Mouse (Mus musculus): ENCODE results near the gene Cbfa2t2.

The Cbfa2t2 gene

GRCm38 (mm10) chr2:154425522-154425921 lies 10.8 kb upstream of the Cbfa2t2 start:
- DNase-seq (ENCODE audit: low spot score in 2 of 2), result no peak

DNA sequence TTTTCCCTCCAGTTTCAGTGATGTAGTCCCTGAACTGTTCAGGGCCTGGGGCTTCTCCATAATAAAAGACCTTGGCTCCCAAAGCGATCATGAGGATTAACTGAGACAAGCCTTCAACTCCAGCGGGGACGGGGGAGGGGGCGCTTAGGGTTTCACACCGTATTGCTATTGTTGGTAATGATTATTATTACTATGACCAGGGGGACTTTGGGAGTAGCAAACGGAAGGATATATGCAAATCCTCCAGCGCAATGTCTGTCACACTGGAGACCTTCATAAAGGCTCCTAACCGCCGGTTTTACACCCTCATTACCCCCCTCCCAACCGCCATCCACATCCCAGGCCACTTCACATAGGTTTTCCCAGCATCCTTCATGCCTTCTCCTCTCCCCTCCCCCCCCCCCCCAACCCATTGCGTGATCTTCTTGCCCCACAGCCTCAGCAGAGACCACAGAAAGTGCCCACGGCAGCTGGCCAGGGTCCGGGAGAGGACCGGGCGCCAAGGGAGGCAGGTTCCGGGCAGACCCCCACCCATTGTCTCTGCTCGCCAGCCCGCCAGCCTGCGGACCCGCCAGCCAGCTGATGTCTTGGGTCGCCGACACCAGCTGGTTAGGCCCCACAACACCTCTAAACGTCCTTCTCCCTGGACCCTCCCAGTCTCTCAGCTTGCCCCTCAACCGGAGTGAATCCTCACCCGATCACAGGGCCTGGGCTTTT lies 9.9 kb upstream of the Cbfa2t2 start:
- no peak for DNase-seq (ENCODE audit: low spot score in 2 of 2)

DNA sequence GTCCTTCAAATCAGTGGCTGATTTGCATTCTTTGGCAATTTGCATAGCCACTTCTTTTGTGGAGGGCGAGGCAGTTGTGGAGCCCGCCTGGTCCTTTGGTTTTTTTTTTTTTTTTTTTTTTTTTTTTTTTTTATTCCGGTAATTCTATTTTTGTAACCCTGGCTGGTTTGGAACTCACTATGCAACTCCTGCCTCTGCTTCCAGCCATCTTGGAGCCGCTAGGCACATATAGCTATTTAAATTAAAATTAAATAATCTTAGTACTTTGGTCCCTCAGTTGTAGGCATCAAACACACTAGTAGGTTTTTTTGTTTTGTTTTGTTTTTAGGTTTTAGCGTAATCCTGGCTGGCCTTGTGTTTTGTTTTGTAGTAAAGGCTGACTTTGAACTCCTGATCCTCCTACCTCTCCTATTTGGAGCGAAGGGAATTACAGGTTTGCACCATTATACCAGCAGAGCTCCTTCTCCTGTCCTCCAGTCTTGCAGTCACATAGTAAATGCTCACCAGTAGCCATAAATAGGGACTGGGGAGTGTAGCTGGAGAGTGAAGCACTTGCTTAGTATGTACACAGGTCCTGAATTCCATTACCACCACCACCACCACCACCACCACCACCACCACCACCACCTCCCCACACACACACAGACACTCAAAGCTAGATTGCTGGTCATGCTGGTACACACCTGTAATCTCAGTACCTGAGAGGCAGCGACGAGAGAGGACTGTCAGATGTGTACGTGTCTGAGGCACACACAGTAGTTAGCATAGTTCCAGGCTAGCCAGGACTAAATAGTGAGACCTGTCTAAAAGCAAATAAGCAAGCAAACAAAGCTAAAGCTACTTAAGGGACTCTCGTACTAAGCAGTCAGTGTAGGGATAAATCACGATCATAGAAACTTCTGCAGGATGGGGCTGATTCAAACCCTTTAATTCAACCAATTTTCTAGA lies 9.1 kb upstream of the Cbfa2t2 start:
- DNase-seq (ENCODE audit: low spot score in 2 of 2), result no peak

- no peak for DNase-seq (ENCODE audit: low spot score in 2 of 2)
Measured at GRCm38 (mm10) chr2:154427853-154428360, 8.4 kb upstream of the Cbfa2t2 start.

DNA sequence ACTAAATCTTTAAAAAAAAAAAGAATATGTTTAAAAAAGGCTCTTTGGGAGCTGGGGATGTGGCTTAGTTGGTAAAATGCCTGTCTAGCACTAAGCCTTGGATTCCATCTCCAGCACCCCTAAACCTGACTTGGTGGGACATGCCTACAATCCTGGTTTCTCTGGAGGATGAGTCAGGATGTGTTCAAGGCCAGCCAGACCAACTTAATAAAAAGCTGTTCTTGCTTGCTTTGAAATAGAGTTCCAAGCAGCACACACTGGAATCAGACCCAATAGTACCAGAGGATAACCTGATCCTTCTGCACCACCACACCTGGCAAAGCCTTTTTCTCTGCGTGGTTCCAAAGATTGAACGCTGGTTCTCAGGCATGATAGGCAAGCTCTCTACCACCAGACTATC lies 5.7 kb upstream of the Cbfa2t2 start:
- no peak for DNase-seq (ENCODE audit: low spot score in 2 of 2)

- DNase-seq (ENCODE audit: low spot score in 2 of 2), result no peak
Measured at GRCm38 (mm10) chr2:154432696-154433095, 3.6 kb upstream of the Cbfa2t2 start.

- no peak for DNase-seq (ENCODE audit: low spot score in 2 of 2)
Measured at GRCm38 (mm10) chr2:154433391-154433790, 2.9 kb upstream of the Cbfa2t2 start.

DNA sequence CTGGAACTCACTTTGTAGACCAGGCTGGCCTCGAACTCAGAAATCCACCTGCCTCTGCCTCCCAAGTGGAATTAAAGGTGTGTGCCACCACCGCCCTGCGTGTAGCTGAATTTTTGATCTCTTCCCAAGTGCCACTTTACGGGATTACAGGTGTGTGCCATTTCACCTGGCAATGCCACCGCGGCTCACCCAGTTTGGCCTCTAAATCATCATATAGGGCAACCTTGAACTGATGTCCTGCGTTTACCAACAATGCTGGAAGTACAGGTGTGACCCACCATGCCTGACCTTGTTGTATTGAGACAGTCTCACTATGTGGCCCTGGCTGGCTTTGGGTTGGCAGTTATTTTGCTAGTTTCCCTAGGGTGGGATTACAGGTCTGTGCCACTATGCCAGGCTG lies 1.6 kb upstream of the Cbfa2t2 start:
- no peak for DNase-seq (ENCODE audit: low spot score in 2 of 2)

GRCm38 (mm10) chr2:154436076-154436457 lies 214 bp upstream of the Cbfa2t2 start:
- DNase-seq (ENCODE audit: low spot score in 2 of 2), result peak; percentile 98 to 99

DNA sequence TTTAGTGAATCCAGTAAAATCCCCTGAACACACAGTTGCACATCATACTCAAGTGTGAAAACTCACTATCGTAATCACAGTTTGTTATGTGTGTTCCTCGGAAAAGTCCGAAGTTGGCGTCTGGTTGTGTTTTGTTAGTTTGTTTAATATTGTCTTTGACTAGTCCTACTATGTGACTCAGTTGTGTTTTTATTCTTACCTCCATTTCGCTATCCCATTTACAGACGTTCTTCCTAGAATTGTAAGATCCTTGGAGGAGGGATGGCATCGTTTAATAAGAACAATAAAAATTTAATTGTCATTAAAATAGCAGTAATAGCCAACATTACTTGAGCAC lies 878 bp downstream of the Cbfa2t2 start:
- DNase-seq (ENCODE audit: low spot score in 2 of 2), result no peak

DNA sequence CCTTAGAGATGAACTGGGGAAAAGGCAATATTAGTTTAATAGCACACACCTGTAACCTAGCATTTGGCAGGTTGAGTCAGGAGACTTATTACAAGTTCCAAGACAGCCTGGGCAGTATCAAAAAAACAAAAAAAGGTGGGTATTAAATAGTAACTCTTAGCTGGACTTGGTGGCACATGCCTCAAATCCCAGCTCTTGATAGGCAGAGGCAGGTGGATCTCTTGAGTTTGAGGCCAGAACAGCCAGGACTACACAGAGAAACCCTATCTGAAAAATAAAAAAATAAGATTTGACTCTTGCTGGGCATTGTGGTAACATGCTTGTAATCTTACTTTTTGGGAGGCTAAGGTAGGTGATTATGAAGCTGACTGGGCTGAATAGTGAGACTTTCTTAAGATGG lies 4.2 kb downstream of the Cbfa2t2 start:
- no peak for DNase-seq (ENCODE audit: low spot score in 2 of 2)

- no peak for DNase-seq (ENCODE audit: low spot score in 2 of 2)
Measured at GRCm38 (mm10) chr2:154447821-154448220, 11.5 kb downstream of the Cbfa2t2 start.

DNA sequence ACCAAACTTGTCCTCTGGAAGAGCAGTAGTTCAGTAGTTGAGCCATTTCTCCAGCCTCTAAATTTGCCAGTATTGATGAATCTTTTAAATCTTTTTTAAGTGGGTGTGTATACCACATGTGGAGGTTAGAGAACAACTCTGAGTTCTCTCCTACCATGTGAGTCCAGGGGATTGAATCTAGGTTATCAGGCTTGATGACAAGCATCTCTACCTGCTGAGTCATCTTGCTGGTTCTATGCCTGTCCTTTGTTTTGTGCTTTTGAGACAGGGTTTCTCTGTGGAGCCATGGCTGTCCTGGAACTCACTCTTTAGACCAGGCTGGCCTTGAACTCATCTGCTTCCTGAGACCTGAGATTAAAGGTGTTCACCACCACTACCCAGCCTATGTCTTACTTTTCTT lies 12.4 kb downstream of the Cbfa2t2 start:
- no peak for DNase-seq (ENCODE audit: low spot score in 2 of 2)

DNA sequence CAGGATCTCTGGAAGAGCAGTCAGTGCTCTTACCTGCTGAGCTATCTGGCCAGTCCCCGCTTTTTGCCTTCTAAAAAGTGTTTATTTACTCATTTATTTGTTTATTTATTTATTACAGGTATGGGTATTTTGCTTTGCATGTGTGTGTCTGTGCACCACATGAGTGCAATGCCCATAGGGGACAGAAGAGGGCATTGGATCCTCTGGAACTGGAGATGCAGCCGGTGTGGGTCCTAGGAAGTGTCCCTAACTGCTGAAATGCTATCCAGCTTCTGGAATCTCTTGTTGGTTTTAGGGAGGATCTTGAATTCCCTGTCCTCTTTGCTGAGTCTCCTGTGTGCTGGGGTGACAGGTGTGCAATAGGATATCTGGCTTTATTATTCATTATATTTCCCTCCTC lies 16.7 kb downstream of the Cbfa2t2 start:
- DNase-seq (ENCODE audit: low spot score in 2 of 2), result no peak

GRCm38 (mm10) chr2:154454099-154454498 lies 17.8 kb downstream of the Cbfa2t2 start:
- no peak for DNase-seq (ENCODE audit: low spot score in 2 of 2)

DNA sequence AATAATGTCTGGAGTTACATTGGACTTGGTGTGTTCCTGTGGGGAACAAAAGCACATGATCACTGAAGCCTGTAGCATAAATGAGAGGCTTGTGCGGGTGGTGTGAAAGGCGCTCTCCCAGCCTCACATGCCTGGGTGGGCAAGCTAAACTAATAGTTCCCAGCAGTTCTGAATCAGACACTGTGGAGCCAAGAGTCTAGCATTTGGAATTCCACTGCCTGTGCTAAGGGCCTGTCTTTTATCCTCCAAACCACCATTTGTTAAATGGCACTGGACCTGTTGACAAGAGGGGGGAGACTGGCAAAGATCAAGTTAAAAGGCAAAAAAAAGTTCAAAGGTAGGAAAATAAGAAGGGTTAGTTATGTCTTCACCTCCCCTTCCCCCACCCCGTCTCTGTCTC lies 18.3 kb downstream of the Cbfa2t2 start:
- DNase-seq (ENCODE audit: low spot score in 2 of 2), result peak in 1 of 2 experiments; percentile 12

DNA sequence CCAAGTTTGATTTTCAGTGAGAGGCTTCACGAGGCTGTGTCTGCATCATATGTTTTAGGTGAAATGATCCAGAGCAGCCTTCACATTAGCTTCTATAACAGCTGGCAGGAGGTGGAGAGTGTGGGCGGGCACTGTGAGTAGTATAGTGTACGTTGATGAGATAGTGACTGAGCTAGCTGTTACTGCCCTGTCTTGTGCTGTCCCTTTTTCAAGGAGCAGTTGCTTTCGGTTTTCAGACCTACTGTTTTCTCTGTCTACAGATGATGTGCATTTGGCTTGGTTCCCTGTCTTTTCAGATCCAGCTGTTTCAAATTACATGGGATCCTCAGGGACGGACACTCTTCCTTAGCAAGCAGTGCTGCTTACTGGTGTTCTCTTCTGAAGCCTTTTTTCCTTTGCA lies 19.5 kb downstream of the Cbfa2t2 start:
- DNase-seq (ENCODE audit: low spot score in 2 of 2), result peak; percentile 72 to 80

- DNase-seq (ENCODE audit: low spot score in 2 of 2), result no peak
Measured at GRCm38 (mm10) chr2:154456621-154457020, 20.3 kb downstream of the Cbfa2t2 start.

- DNase-seq (ENCODE audit: low spot score in 2 of 2), result no peak
Measured at GRCm38 (mm10) chr2:154459262-154459661, 23.0 kb downstream of the Cbfa2t2 start.

- peak; percentile 74 to 76 for DNase-seq (ENCODE audit: low spot score in 2 of 2)
Measured at GRCm38 (mm10) chr2:154459851-154460250, 23.6 kb downstream of the Cbfa2t2 start.

- peak; percentile 20 to 37 for DNase-seq (ENCODE audit: low spot score in 2 of 2)
Measured at GRCm38 (mm10) chr2:154463621-154464198, 27.4 kb downstream of the Cbfa2t2 start.

DNA sequence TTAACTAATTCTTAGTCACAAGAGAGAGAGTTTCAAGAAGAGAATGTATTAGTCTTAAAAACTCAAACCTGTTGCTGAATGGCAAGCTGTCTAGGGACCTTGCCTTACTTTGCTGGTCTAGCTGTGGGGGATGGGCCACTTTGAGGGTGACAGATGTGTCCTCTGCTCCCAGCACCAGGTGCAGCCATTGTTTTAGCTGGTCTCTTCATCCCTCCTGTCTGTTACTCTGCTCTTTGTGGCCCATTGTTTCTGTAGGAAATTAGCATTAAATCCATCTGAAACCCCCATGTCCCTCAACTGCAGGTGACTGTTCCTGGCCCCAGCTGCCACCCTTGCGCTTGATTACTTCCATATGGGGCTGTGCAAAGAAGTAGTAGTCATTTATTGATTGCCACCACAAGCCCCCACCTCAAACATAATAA lies 29.6 kb downstream of the Cbfa2t2 start:
- DNase-seq (ENCODE audit: low spot score in 2 of 2), result no peak

All from heart, adult 9 months (tissue).